In the genomic region with DNA sequence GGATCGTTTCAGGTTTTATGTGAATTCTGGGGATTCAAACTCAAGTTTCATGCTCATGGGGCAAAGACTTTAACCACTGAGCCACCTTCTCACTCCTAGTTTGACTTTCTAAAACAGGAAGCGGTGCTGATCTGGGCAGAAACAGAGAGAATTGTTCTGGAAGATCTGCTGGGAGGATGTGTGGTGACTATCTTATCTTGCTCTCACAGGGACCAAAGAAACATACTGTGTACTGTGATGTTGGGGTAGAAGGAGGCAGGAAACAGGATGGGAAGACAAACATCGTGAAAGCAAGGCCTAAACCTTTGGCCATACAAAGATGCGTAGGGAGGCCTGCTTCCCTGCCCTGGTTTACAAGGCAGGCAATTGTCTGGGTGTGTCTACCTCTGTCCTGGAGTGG, we compare ENCODE assay signal across 22 mouse cellular contexts. TPM values are rescaled to one million over a fixed set of nuclear protein-coding genes. Genes with fewer than 3 reads are reported as not detected.
DNase-seq lines count a peak whose midpoint lies in the region; ATAC-seq and TF ChIP-seq lines count a peak whose summit lies in the region.
"Had no signal": no experiment of that assay in that cellular context is flagged by ENCODE, and none has a peak within 500 bp of the region (broad histone marks: within the 10 kb centered on the region; RNA-seq: fewer than 3 reads in every experiment).

No protein-coding gene starts in this region.

- H3K9ac ChIP-seq in MEL (ENCODE audit: control insufficient read depth, low read depth, low read length, poor library complexity, severe bottlenecking) = no peak overlapping the region
- no peak overlapping the region for H3K9ac ChIP-seq in liver, embryonic 11.5 days (ENCODE audit: low read depth, low read length)
- H3K9ac ChIP-seq in midbrain, embryonic 14.5 days (replicated peaks; ENCODE audit: low read length) = no peak overlapping the region
- H3K9ac ChIP-seq: limb, embryonic 12.5 days; neural tube, embryonic 13.5 days had no signal

- peak overlapping the region; percentile 44 for H3K4me2 ChIP-seq in liver, embryonic 11.5 days
- no peak overlapping the region for H3K4me2 ChIP-seq in midbrain, embryonic 14.5 days (ENCODE audit: low read length)
- H3K4me2 ChIP-seq: limb, embryonic 12.5 days; neural tube, embryonic 13.5 days had no signal

- peak overlapping the region; percentile 53 for H3K27ac ChIP-seq in heart, embryonic 10.5 days
- peak overlapping the region; percentile 54 for H3K27ac ChIP-seq in MEL (ENCODE audit: control insufficient read depth, low read depth, low read length)
- H3K27ac ChIP-seq in liver, embryonic 11.5 days (ENCODE audit: low read depth, low read length) = peak overlapping the region; percentile 80
- no peak overlapping the region for H3K27ac ChIP-seq in midbrain, embryonic 14.5 days (replicated peaks; ENCODE audit: low read depth, low read length)
- H3K27ac ChIP-seq in layer of hippocampus, adult 2 months = no peak overlapping the region
- H3K27ac ChIP-seq: embryonic facial prominence, embryonic 10.5 days; gastrocnemius, adult 2 months; limb, embryonic 12.5 days; midbrain, embryonic 10.5 days; neural tube, embryonic 13.5 days had no signal

- no peak for TF ChIP-seq CTCF in MEL (IDR thresholded peaks at IDR 0.05 in 2 of 3, conservative IDR thresholded peaks at IDR 0.05 in 1 of 3; ENCODE audit: control insufficient read depth in 1 of 3, insufficient read depth in 1 of 3, low read depth in 2 of 3, low read length in 3 of 3, poor library complexity in 1 of 3, severe bottlenecking in 1 of 3)
- TF ChIP-seq CTCF in layer of hippocampus, adult 2 months (conservative IDR thresholded peaks at IDR 0.05) = no peak

- H3K9me3 ChIP-seq in heart, embryonic 10.5 days = no peaks in the 10 kb centered on the region
- H3K9me3 ChIP-seq in MEL (replicated peaks; ENCODE audit: insufficient read depth, low read length) = no peaks in the 10 kb centered on the region
- H3K9me3 ChIP-seq in liver, embryonic 11.5 days (ENCODE audit: control insufficient read depth, low read length) = no peaks in the 10 kb centered on the region
- no peaks in the 10 kb centered on the region for H3K9me3 ChIP-seq in midbrain, embryonic 14.5 days (ENCODE audit: control insufficient read depth, low read length)
- H3K9me3 ChIP-seq: embryonic facial prominence, embryonic 10.5 days; limb, embryonic 12.5 days; midbrain, embryonic 10.5 days; neural tube, embryonic 13.5 days had no signal

- TF ChIP-seq POLR2A in MEL (IDR thresholded peaks at IDR 0.05; ENCODE audit: control insufficient read depth in 1 of 2, insufficient read depth in 1 of 2, low read depth in 1 of 2, low read length in 2 of 2, poor library complexity in 1 of 2) = no peak

- ATAC-seq in liver, embryonic 11.5 days (replicated peaks; ENCODE audit: low FRiP score) = peak; percentile 75
- peak; percentile 53 for ATAC-seq in megakaryocyte-erythroid progenitor cell, adult 5-6 weeks (replicated peaks; ENCODE audit: low FRiP score, low TSS enrichment, poor library complexity, severe bottlenecking)
- no peak for ATAC-seq in midbrain, embryonic 14.5 days (ENCODE audit: low FRiP score, low TSS enrichment)

- H3K36me3 ChIP-seq in heart, embryonic 10.5 days = no peaks in the 10 kb centered on the region
- peaks cover 0 to 34% of the 10 kb centered on the region in 2 experiments; a peak in 2 of 4 replicates for H3K36me3 ChIP-seq in MEL (ENCODE audit: control insufficient read depth in 1 of 2, insufficient read depth in 2 of 2, low read length in 2 of 2)
- H3K36me3 ChIP-seq in liver, embryonic 11.5 days (ENCODE audit: control insufficient read depth, insufficient read depth, low read length) = no peaks in the 10 kb centered on the region
- H3K36me3 ChIP-seq in midbrain, embryonic 14.5 days (ENCODE audit: control insufficient read depth, insufficient read depth, low read length) = no peaks in the 10 kb centered on the region
- H3K36me3 ChIP-seq: embryonic facial prominence, embryonic 10.5 days; limb, embryonic 12.5 days; midbrain, embryonic 10.5 days; neural tube, embryonic 13.5 days had no signal

- TF ChIP-seq EP300 in MEL (IDR thresholded peaks at IDR 0.05; ENCODE audit: low read depth in 1 of 2, low read length in 2 of 2) = peak; percentile 98

- intact Hi-C loops in heart, postnatal 36 days (cut with DNase I) = no loop called here

- H3K79me2 ChIP-seq in MEL (ENCODE audit: control insufficient read depth, insufficient read depth, low read length, poor library complexity) = no peaks in the 10 kb centered on the region

- no peak for DNase-seq in heart, embryonic 10.5 days (ENCODE audit: low spot score)
- no peak for DNase-seq in heart, postnatal 36 days
- DNase-seq in MEL (ENCODE audit: low read depth, low spot score) = peak; percentile 92
- DNase-seq in liver, embryonic 11.5 days (ENCODE audit: low spot score) = peak; percentile 51
- DNase-seq in midbrain, embryonic 14.5 days = no peak
- DNase-seq in layer of hippocampus, adult 2 months (ENCODE audit: low spot score in 2 of 2) = no peak
- DNase-seq: cerebellum, adult 11 months; cerebellum, postnatal 25 days; gastrocnemius, adult 2 months; heart, adult 18-20 months; kidney, adult 18-20 months; kidney, postnatal 14 days; layer of hippocampus, adult 9-11 months; right cerebral cortex, postnatal 25 days; thymus, postnatal 36 days had no signal

- WGBS in heart, embryonic 10.5 days = 52% methylated on average over 4 of the region's 4 CpGs
- 35% methylated on average over 4 of the region's 4 CpGs for WGBS in liver, embryonic 11.5 days
- 90% methylated on average over 4 of the region's 4 CpGs for WGBS in midbrain, embryonic 14.5 days

- no peak for TF ChIP-seq RAD21 in MEL (IDR thresholded peaks at IDR 0.05; ENCODE audit: low read depth, low read length)

- H3K4me3 ChIP-seq in heart, embryonic 10.5 days = no peak overlapping the region
- no peak overlapping the region for H3K4me3 ChIP-seq in MEL (ENCODE audit: control insufficient read depth in 1 of 2, insufficient read depth in 1 of 2, low read depth in 2 of 2, low read length in 2 of 2)
- H3K4me3 ChIP-seq in liver, embryonic 11.5 days (ENCODE audit: low read depth, low read length) = no peak overlapping the region
- no peak overlapping the region for H3K4me3 ChIP-seq in midbrain, embryonic 14.5 days (replicated peaks; ENCODE audit: low read depth, low read length)
- no peak overlapping the region for H3K4me3 ChIP-seq in layer of hippocampus, adult 2 months
- H3K4me3 ChIP-seq: embryonic facial prominence, embryonic 10.5 days; gastrocnemius, adult 2 months; limb, embryonic 12.5 days; midbrain, embryonic 10.5 days; neural tube, embryonic 13.5 days had no signal

- H3K4me1 ChIP-seq in heart, embryonic 10.5 days = peaks cover 12% of the 10 kb centered on the region
- H3K4me1 ChIP-seq in MEL (ENCODE audit: control insufficient read depth in 1 of 2, insufficient read depth in 2 of 2, low read length in 2 of 2) = peaks cover 7 to 44% of the 10 kb centered on the region in 2 experiments
- peaks cover 61% of the 10 kb centered on the region for H3K4me1 ChIP-seq in liver, embryonic 11.5 days (replicated peaks; ENCODE audit: control insufficient read depth, insufficient read depth, low read length)
- no peaks in the 10 kb centered on the region for H3K4me1 ChIP-seq in midbrain, embryonic 14.5 days (ENCODE audit: control insufficient read depth, insufficient read depth, low read length)
- H3K4me1 ChIP-seq: embryonic facial prominence, embryonic 10.5 days; limb, embryonic 12.5 days; midbrain, embryonic 10.5 days; neural tube, embryonic 13.5 days had no signal

- 0 out of 2 replicates have a peak, but pooled peaks cover 1% of the 10 kb centered on the region for H3K27me3 ChIP-seq in heart, embryonic 10.5 days (ENCODE audit: insufficient read depth, poor library complexity, severe bottlenecking)
- H3K27me3 ChIP-seq in MEL (ENCODE audit: control insufficient read depth in 1 of 2, insufficient read depth in 2 of 2, low read length in 2 of 2) = no peaks in the 10 kb centered on the region
- no peaks in the 10 kb centered on the region for H3K27me3 ChIP-seq in liver, embryonic 11.5 days (replicated peaks; ENCODE audit: control insufficient read depth, insufficient read depth, low read length)
- no peaks in the 10 kb centered on the region for H3K27me3 ChIP-seq in midbrain, embryonic 14.5 days (ENCODE audit: control insufficient read depth, insufficient read depth, low read length)
- H3K27me3 ChIP-seq: limb, embryonic 12.5 days; neural tube, embryonic 13.5 days had no signal

TF ChIP-seq in MEL, 35 proteins besides CTCF, POLR2A, EP300 and RAD21 (continues in another document):
- TF ChIP-seq ELF1 (IDR thresholded peaks at IDR 0.05; ENCODE audit: low read depth, low read length) (0 out of 2 replicates have a peak, but pooled peaks have one; percentile 56), BHLHE40 (IDR thresholded peaks at IDR 0.05; ENCODE audit: borderline replicate concordance, low read depth, low read length) (no peak), NELFE (IDR thresholded peaks at IDR 0.05; ENCODE audit: low read depth, low read length) (no peak), ETS1 (IDR thresholded peaks at IDR 0.05; ENCODE audit: low read depth, low read length) (peak; percentile 88), ZMIZ1 (IDR thresholded peaks at IDR 0.05; ENCODE audit: low read depth, low read length) (no peak)

RNA-seq across cellular contexts. Expression of a gene that starts 2.8 kb away (rescaled TPM):
- polyA plus RNA-seq in heart, embryonic 10.5 days (2016; fragmentation: Nextera tagmentation; extraction: Ambion mirVana) = 1.4 and 1.7 TPM in 2 replicates
- 1 to 10 TPM; 3.5 to 5.5 TPM for total RNA-seq in heart, postnatal 36 days (2021)
- total RNA-seq in MEL (2012; rRNA removed) = 0.33 and 2.1 TPM in 2 replicates
- under 1 TPM in 1 of 2 experiments, not detected in 1; 0.46 TPM for polyA plus RNA-seq in MEL (2012; ENCODE audit: insufficient read depth in 1 of 2, insufficient read length in 2 of 2, low read depth in 1 of 2, low replicate concordance in 2 of 2, missing spikeins in 1 of 2)
- polyA plus RNA-seq in liver, embryonic 11.5 days (2014; fragmentation: Nextera tagmentation; extraction: Ambion mirVana) = 2.5 and 3.5 TPM in 2 replicates
- not detected in 2 replicates for total RNA-seq in megakaryocyte-erythroid progenitor cell, adult 5-6 weeks (2014; fragmentation: Nextera tagmentation)
- not detected in 2 replicates for total RNA-seq in megakaryocyte-erythroid progenitor cell, adult 5-6 weeks (2017)
- not detected in 2 replicates for polyA plus RNA-seq in midbrain, embryonic 14.5 days (2014; fragmentation: Nextera tagmentation; extraction: Ambion mirVana)
- not detected for total RNA-seq in layer of hippocampus, adult 2 months (2021)
- total RNA-seq: gastrocnemius, adult 2 months; hematopoietic stem cell, adult 5-6 weeks; monocyte, adult 5-6 weeks had no signal
- polyA plus RNA-seq: neural tube, embryonic 13.5 days had no signal

RNA-seq across cellular contexts. Expression of a gene that starts 41.0 kb away (rescaled TPM):
- 1.9 and 2.9 TPM in 2 replicates for polyA plus RNA-seq in heart, embryonic 10.5 days (2016; fragmentation: Nextera tagmentation; extraction: Ambion mirVana)
- total RNA-seq in heart, postnatal 36 days (2021) = under 1 TPM; 0.16 to 0.42 TPM
- not detected in 2 replicates for total RNA-seq in MEL (2012; rRNA removed)
- polyA plus RNA-seq in MEL (2012; ENCODE audit: insufficient read depth in 1 of 2, insufficient read length in 2 of 2, low read depth in 1 of 2, low replicate concordance in 2 of 2, missing spikeins in 1 of 2) = not detected
- 0.90 and 0.93 TPM in 2 replicates for polyA plus RNA-seq in liver, embryonic 11.5 days (2014; fragmentation: Nextera tagmentation; extraction: Ambion mirVana)
- not detected in 2 replicates for total RNA-seq in megakaryocyte-erythroid progenitor cell, adult 5-6 weeks (2014; fragmentation: Nextera tagmentation)
- not detected in 2 replicates for total RNA-seq in megakaryocyte-erythroid progenitor cell, adult 5-6 weeks (2017)
- polyA plus RNA-seq in midbrain, embryonic 14.5 days (2014; fragmentation: Nextera tagmentation; extraction: Ambion mirVana) = 17.9 and 18.6 TPM in 2 replicates
- total RNA-seq in layer of hippocampus, adult 2 months (2021) = 10 to 100 TPM; 19.9 to 25.8 TPM
- total RNA-seq: hematopoietic stem cell, adult 5-6 weeks; monocyte, adult 5-6 weeks had no signal

Comparison
In these comparisons a context has a peak if more than half of its experiments do, and no peak if none do; other contexts are left out.
1. DNase-seq: peak in MEL (single experiment) and liver, embryonic 11.5 days (single experiment); none in heart, embryonic 10.5 days (single experiment), heart, postnatal 36 days (0 of 2), midbrain, embryonic 14.5 days (single experiment) and layer of hippocampus, adult 2 months (0 of 2).
2. H3K27ac ChIP-seq: peak in heart, embryonic 10.5 days (single experiment), MEL (single experiment) and liver, embryonic 11.5 days (single experiment); none in midbrain, embryonic 14.5 days (single experiment) and layer of hippocampus, adult 2 months (single experiment).
3. RNA of a gene that starts 41.0 kb away (total RNA-seq): 19.9 to 25.8 TPM in layer of hippocampus, adult 2 months; 0.16 to 0.42 TPM in heart, postnatal 36 days, not detected in MEL and not detected in megakaryocyte-erythroid progenitor cell, adult 5-6 weeks; every median in the first group is over 10 times any median in the second.